Mouse (Mus musculus): ENCODE results near the gene Srsf3. TPM values are rescaled to one million over a fixed set of nuclear protein-coding genes. Genes with fewer than 3 reads are reported as not detected.

Gene Srsf3
- polyA plus RNA-seq (2012; rRNA removed), result 386 and 446 TPM in 2 replicates

GRCm38 (mm10) chr17:29032274-29033069 is at the start of gene Srsf3:
Srsf3 (plus strand) TSS chr17:29032628.

GRCm38 (mm10) chr17:29007641-29008325 is 24.6 kb upstream of the Srsf3 start, which contains the start of gene Stk38:
Stk38 (minus strand) TSS chr17:29007995.

GRCm38 (mm10) chr17:29090776-29091175 is 58.3 kb downstream of the Srsf3 start, which contains the start of gene Cdkn1a:
Cdkn1a (plus strand) TSS chr17:29090976.

Other genes with a start within 250 kb of the Srsf3 start
- gene Brpf3, start 231.5 kb upstream of the Srsf3 start, polyA plus RNA-seq (2012; rRNA removed), result 42.4 and 48.7 TPM in 2 replicates
- gene Pnpla1, start 174.2 kb upstream of the Srsf3 start, polyA plus RNA-seq (2012; rRNA removed), result 0.15 TPM in 1 of 2 replicates, not detected in the other
- 0.85 and 0.91 TPM in 2 replicates for gene 4930539E08Rik, start 117.3 kb upstream of the Srsf3 start, polyA plus RNA-seq (2012; rRNA removed)
- 0.05 TPM in 1 of 2 replicates, not detected in the other for gene Pxt1, start 88.8 kb upstream of the Srsf3 start, polyA plus RNA-seq (2012; rRNA removed)
- gene Kctd20, start 80.7 kb upstream of the Srsf3 start, polyA plus RNA-seq (2012; rRNA removed), result 68.0 and 71.8 TPM in 2 replicates
- 115 and 119 TPM in 2 replicates for gene Stk38, start 24.6 kb upstream of the Srsf3 start, polyA plus RNA-seq (2012; rRNA removed)
- gene Cdkn1a, start 58.3 kb downstream of the Srsf3 start, polyA plus RNA-seq (2012; rRNA removed), result 23.7 and 36.1 TPM in 2 replicates
- gene Rab44, start 81.5 kb downstream of the Srsf3 start, polyA plus RNA-seq (2012; rRNA removed), result 0.27 and 0.98 TPM in 2 replicates
- gene Cpne5, start 205.5 kb downstream of the Srsf3 start, polyA plus RNA-seq (2012; rRNA removed), result 23.3 and 23.5 TPM in 2 replicates
- 77.9 and 78.3 TPM in 2 replicates for gene Ppil1, start 231.6 kb downstream of the Srsf3 start, polyA plus RNA-seq (2012; rRNA removed)
- gene BC004004, start 236.2 kb downstream of the Srsf3 start, polyA plus RNA-seq (2012; rRNA removed), result 68.0 and 74.2 TPM in 2 replicates

All from central nervous system, embryonic 14 days (tissue).